Mouse (Mus musculus) liver, postnatal 0 days (tissue): ENCODE measurements around the gene Man1c1. TPM values are rescaled to one million over a fixed set of nuclear protein-coding genes. Genes with fewer than 3 reads are reported as not detected.

ENCODE experiments used
- ATAC-seq: fragments of 200-750 bp; cut with Nextera tagmentation; 2 replicates; pipeline ENCODE4 v1.8.0; 2017; ENCODE audit warnings: mild to moderate bottlenecking, moderate library complexity
- DNase-seq: peaks from one replicate; pipeline ENCODE4 v3.0.0-alpha.2; 2016
- H3K27ac ChIP-seq: fragments of 300-500 bp; sonication (generic); 2 replicates; pipeline ENCODE4 v1.5.1; 2014; ENCODE audit warnings: antibody characterized with exemption, moderate library complexity, mild to moderate bottlenecking, low read depth
- H3K27me3 ChIP-seq: fragments of 300-500 bp; sonication (generic); 2 replicates; pipeline ENCODE4 v1.6.1; 2014; ENCODE audit warnings: low read length, control low read depth, mixed read lengths; ENCODE audit not compliant: insufficient read depth
- H3K36me3 ChIP-seq: fragments of 300-500 bp; sonication (generic); replicated peaks from 2 replicates; pipeline ENCODE4 v1.6.1; 2014; ENCODE audit warnings: mild to moderate bottlenecking, control low read depth, low read length, moderate library complexity, mixed read lengths; ENCODE audit not compliant: insufficient read depth
- H3K4me1 ChIP-seq: fragments of 300-500 bp; sonication (generic); 2 replicates; pipeline ENCODE4 v1.6.1; 2014; ENCODE audit warnings: antibody characterized with exemption, mild to moderate bottlenecking, control low read depth; ENCODE audit not compliant: insufficient read depth
- H3K4me2 ChIP-seq: fragments of 300-500 bp; sonication (generic); 2 replicates; pipeline ENCODE4 v1.6.1; 2014; ENCODE audit warnings: low read depth, mild to moderate bottlenecking, low read length, moderate library complexity, mixed read lengths
- H3K4me3 ChIP-seq: fragments of 300-500 bp; sonication (generic); 2 replicates; pipeline ENCODE4 v1.5.1; 2014; ENCODE audit warnings: low read depth, low read length
- H3K9ac ChIP-seq: fragments of 300-500 bp; sonication (generic); replicated peaks from 2 replicates; pipeline ENCODE4 v1.6.1; 2014; ENCODE audit warnings: mild to moderate bottlenecking, moderate library complexity
- H3K9me3 ChIP-seq: fragments of 300-500 bp; sonication (generic); 2 replicates; pipeline ENCODE4 v1.6.1; 2016; ENCODE audit warnings: mild to moderate bottlenecking, control low read depth, low read length, mixed read lengths
- CTCF ChIP-seq: sonication (generic); IDR thresholded peaks from 2 replicates; pipeline ENCODE4 v1.5.1; 2016; ENCODE audit warnings: antibody characterized with exemption, low read depth
- EP300 ChIP-seq: IDR thresholded peaks from 2 replicates; pipeline ENCODE4 v1.6.1; 2016; ENCODE audit warnings: antibody characterized with exemption, low read depth, mild to moderate bottlenecking
- WGBS: fragments of 180-500 bp; shearing (Covaris S2); extraction: QIAGEN DNeasy Blood & Tissue Kit; methylation state at CpG from one replicate; pipeline ENCODE4 v1.1.7; 2014; ENCODE audit not compliant: insufficient replicate concordance; 5-methylcytosine and 5-hydroxymethylcytosine counted together
- polyA plus RNA-seq: library from polyadenylated mRNA; unstranded; fragments of >200 nt; fragmentation: Nextera tagmentation; extraction: Ambion mirVana; gene quantifications from 2 replicates; pipeline ENCODE4 v1.2.1, GENCODE M21; 2015

Man1c1 gene
- polyA plus RNA-seq, 1 experiment from 2014 or later = 1.5 TPM

DNA sequence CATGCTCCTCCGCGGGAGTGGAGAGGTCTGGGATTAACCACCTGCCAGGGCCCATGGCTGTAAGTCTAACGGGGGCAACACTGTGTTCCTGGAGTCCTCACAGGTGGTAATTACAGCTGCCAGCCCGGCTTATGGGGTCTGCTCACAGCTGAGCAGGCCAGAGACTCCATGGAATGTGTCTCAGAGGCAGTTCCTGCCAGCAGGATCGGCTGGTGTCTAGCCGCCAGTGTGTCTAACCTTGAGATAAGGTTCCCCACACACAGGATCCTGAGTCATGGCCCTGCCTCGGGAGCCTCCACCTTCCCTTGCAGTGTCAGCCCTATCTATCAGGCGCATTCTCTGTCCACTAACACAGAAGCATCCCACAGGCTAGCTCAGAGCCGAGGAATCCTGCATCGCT lies 41.0 kb downstream of the Man1c1 start:
- 44% methylated on average over 10 of the region's 10 CpGs for WGBS
- Histone ChIP-seq H3K27ac (no peak overlapping the region), H3K4me3 (no peak overlapping the region), H3K9ac (no peak overlapping the region), H3K4me2 (no peak overlapping the region), H3K36me3 (no peaks in the 10 kb centered on the region), H3K4me1 (no peaks in the 10 kb centered on the region), H3K9me3 (no peaks in the 10 kb centered on the region), H3K27me3 (no peaks in the 10 kb centered on the region)
- TF ChIP-seq CTCF = no peak
- TF ChIP-seq EP300 = no peak
- peak; percentile 50; the same call in 1 of the 2 replicates for ATAC-seq
- DNase-seq = no peak

DNA sequence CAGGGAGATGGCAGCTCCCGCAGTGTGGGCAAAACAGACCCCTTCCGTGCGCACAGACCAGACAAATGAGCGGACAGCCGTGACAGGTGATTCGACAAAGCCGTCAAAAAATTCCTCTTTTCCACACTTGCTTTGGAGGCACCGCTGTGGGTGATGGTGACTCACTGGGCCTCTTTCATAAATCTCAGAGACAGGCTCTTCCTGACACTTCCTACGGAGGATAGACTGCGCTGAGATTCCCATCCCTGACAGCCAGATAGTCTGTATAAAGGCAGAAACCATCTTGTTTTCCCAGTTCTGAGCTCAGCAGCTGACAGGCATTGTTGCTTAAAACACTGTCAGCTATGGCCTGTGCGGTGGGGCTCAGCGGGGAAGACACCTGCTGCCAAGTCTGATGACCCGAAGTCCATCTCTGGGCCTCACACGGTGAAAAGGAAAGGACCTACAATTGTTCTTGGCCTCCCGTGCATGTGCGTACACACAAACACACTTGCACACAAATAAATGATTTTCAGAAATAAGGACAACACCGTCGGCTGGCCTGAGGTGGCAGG lies 43.4 kb downstream of the Man1c1 start:
- TF ChIP-seq CTCF (no peak), EP300 (no peak)
- Histone ChIP-seq H3K27me3 (no peaks in the 10 kb centered on the region), H3K27ac (no peak overlapping the region), H3K9me3 (no peaks in the 10 kb centered on the region), H3K36me3 (no peaks in the 10 kb centered on the region), H3K4me1 (no peaks in the 10 kb centered on the region), H3K4me2 (no peak overlapping the region), H3K4me3 (no peak overlapping the region), H3K9ac (no peak overlapping the region)
- ATAC-seq (no peak), DNase-seq (no peak)
- 69% methylated on average over 18 of the region's 18 CpGs for WGBS

DNA sequence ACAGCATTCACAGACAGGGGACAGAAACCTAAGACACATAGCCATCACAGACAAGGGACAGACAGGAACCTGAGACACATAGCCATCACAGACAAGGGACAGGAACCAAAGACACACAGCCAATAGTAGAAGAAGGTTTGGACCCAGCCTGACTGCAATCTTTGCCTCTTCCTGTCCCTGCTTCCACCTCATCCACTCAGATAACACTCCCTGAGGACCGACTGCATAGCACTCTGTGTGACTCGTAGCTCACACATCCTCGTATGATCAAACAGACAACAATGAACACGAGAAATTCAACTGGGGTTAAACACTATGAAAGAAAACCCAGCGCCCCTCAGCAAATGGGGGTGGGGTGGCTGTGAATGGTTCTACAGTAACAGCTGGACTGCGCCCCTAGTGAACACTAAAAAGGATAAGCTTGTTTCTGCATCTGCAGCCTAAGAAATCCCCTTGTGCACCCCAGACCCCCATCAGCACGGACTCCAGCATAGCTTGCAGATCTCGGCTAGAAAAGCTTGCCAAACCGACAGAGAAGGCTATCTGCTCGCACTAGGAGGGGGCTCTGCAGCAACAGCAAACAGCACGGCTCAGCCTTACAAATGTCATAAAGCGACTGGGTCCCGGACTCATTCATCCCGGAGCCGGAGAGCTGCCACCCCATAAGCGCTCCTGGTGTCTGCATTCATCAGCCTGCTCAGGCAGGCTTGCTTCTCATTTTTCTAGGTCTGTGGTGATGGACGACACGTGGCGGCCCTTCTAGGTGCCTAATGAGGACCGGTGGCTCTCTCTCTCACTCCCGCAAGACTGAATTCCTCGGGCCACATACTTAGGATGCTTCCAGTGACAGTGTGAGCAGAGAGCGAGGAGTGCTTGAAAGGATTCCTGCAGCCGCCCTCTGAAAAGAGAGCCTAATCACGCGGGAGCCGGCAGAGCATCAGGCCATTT lies 44.5 kb downstream of the Man1c1 start:
- DNase-seq (no peak), ATAC-seq (no peak)
- H3K36me3 ChIP-seq = no peaks in the 10 kb centered on the region
- 62% methylated on average over 27 of the region's 27 CpGs for WGBS
- H3K4me3 ChIP-seq = no peak overlapping the region
- H3K9ac ChIP-seq = no peak overlapping the region
- no peaks in the 10 kb centered on the region for H3K9me3 ChIP-seq
- TF ChIP-seq EP300 (no peak), CTCF (no peak)
- no peak overlapping the region for H3K4me2 ChIP-seq
- H3K27me3 ChIP-seq = no peaks in the 10 kb centered on the region
- no peaks in the 10 kb centered on the region for H3K4me1 ChIP-seq
- H3K27ac ChIP-seq = no peak overlapping the region

DNA sequence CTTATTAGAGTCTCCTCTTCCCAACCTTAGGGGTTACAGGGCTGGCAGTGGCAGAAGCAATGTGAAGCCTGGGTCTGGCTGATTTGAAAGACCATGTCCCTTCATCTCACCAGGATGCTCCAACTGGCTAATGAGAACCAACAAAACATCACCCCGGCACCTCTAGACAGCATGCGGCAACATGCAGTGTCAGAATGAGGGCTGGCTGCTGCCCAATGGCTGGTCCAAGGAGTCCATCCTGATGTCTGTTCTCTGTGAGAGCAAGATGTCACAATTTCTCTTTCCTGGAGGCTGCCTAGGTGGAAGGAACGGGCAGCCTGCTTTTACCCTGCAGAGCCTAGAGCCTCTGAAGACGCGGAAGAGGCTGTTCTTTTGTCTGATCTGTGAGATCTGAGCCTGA lies 46.6 kb downstream of the Man1c1 start:
- Histone ChIP-seq H3K27me3 (no peaks in the 10 kb centered on the region), H3K36me3 (no peaks in the 10 kb centered on the region), H3K27ac (no peak overlapping the region), H3K4me1 (peaks cover 5% of the 10 kb centered on the region), H3K4me2 (no peak overlapping the region), H3K9me3 (no peaks in the 10 kb centered on the region), H3K4me3 (no peak overlapping the region), H3K9ac (no peak overlapping the region)
- TF ChIP-seq CTCF = no peak
- TF ChIP-seq EP300 = no peak
- WGBS = 82% methylated on average over 5 of the region's 5 CpGs
- DNase-seq = no peak
- no peak for ATAC-seq

DNA sequence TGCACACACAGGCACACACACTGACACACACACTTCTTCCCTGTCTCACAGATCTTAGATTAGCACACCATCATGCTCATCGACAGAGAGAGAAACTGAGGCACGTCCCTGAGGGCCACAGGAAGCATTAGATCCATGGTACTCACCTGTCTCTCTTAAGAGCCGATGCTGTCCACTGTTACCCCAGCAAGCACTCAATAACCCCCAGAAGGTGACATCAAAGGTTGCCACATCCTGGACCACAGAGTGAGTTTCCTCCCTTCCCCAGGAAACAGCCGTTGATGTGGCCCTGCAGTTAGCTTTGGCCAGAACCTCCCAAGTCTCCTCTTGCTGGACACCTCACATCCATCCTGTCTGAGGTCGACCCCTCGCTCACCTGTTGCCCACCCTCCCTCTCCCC lies 49.7 kb downstream of the Man1c1 start:
- Histone ChIP-seq H3K4me3 (no peak overlapping the region), H3K27ac (no peak overlapping the region), H3K36me3 (no peaks in the 10 kb centered on the region), H3K9me3 (no peaks in the 10 kb centered on the region), H3K27me3 (no peaks in the 10 kb centered on the region), H3K4me2 (no peak overlapping the region), H3K4me1 (peaks cover 10% of the 10 kb centered on the region), H3K9ac (no peak overlapping the region)
- DNase-seq = no peak
- no peak for ATAC-seq
- 35% methylated on average over 6 of the region's 6 CpGs for WGBS
- no peak for TF ChIP-seq EP300
- no peak for TF ChIP-seq CTCF

DNA sequence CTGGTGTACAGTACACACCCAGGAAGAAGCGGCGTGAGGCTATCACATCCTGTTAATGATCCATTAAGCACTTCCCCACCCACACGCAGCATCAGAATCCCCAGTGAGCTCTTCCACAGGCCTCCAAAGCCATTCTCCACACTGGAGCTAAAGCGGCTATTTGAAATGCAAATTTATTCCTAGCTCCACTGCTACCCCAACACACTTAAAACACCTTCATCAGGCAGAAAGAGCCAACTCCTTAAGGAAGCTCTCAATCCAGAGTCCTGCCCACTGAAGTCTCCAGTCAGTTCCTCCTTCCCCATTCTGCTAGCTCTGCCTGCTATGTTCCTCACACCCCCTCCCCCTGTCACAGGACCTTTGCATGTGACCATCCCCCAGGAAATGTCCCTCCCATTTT lies 51.4 kb downstream of the Man1c1 start:
- Histone ChIP-seq H3K27ac (no peak overlapping the region), H3K4me3 (no peak overlapping the region), H3K4me1 (peaks cover 10% of the 10 kb centered on the region), H3K4me2 (no peak overlapping the region), H3K27me3 (no peaks in the 10 kb centered on the region), H3K9ac (no peak overlapping the region), H3K36me3 (no peaks in the 10 kb centered on the region), H3K9me3 (no peaks in the 10 kb centered on the region)
- no peak for DNase-seq
- TF ChIP-seq EP300 (no peak), CTCF (no peak)
- WGBS = 75% methylated on average over 4 of the region's 4 CpGs
- no peak for ATAC-seq
